ENCODE assay signal across 8 mouse cellular contexts in the genomic region with DNA sequence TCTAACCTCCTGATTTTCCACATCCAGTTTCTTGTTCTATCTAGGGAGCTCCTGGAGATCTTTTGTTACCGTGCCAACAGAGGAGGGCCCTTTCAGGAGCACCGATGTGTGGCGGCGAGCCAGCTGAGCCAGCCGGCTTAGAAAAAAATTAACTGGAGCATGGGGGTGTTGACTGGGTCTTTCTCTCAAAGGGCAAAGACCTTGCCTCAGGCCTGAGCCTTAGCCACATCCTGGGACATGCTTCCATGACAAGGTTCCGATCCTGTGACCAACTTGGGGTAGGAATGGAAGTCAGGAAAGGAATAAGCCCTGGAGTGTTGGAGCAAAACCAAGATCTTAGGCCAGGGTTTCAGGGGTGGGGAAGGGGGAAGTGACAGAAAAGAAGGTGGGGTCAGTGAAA. TPM values are rescaled to one million over a fixed set of nuclear protein-coding genes. Genes with fewer than 3 reads are reported as not detected.
DNase-seq lines count a peak whose midpoint lies in the region; ATAC-seq lines count a peak whose summit lies in the region.

No protein-coding gene starts in this region.

- no peaks in the 10 kb centered on the region for H3K36me3 ChIP-seq in embryonic facial prominence, embryonic 14.5 days (ENCODE audit: control insufficient read depth, insufficient read depth, low read length)
- no peaks in the 10 kb centered on the region for H3K36me3 ChIP-seq in midbrain, embryonic 15.5 days (replicated peaks)

- no peak for ATAC-seq in embryonic facial prominence, embryonic 14.5 days (ENCODE audit: low read depth)
- ATAC-seq in midbrain, embryonic 15.5 days (replicated peaks), result no peak

- H3K9me3 ChIP-seq in embryonic facial prominence, embryonic 14.5 days (ENCODE audit: control insufficient read depth, low read length), result no peaks in the 10 kb centered on the region
- H3K9me3 ChIP-seq in midbrain, embryonic 15.5 days, result no peaks in the 10 kb centered on the region

- peak; percentile 43 to 64 for DNase-seq in layer of hippocampus, postnatal 10 days (ENCODE audit: low spot score in 2 of 2)
- DNase-seq in layer of hippocampus, adult 8-10 months (ENCODE audit: low spot score in 2 of 2), result no peak
- DNase-seq in embryonic facial prominence, embryonic 14.5 days (ENCODE audit: low spot score), result peak; percentile 75
- peak; percentile 97 for DNase-seq in kidney, adult 11 months
- no peak for DNase-seq in cerebellum, adult 9-11 months
- no peak for DNase-seq in adrenal gland, adult 18-20 months (ENCODE audit: low spot score in 2 of 2)
- DNase-seq in thymus, postnatal 14 days, result no peak

- no peak overlapping the region for H3K27ac ChIP-seq in embryonic facial prominence, embryonic 14.5 days (replicated peaks; ENCODE audit: low read depth, low read length)
- H3K27ac ChIP-seq in midbrain, embryonic 15.5 days, result peak overlapping the region; percentile 36; the same call in 1 of the 2 replicates

- peak overlapping the region; percentile 17; the same call in 1 of the 2 replicates for H3K4me2 ChIP-seq in embryonic facial prominence, embryonic 14.5 days (ENCODE audit: low read depth, low read length)
- peak overlapping the region; percentile 76 for H3K4me2 ChIP-seq in midbrain, embryonic 15.5 days

- H3K4me1 ChIP-seq in embryonic facial prominence, embryonic 14.5 days (ENCODE audit: control insufficient read depth, insufficient read depth, low read length), result peaks cover 21% of the 10 kb centered on the region
- peaks cover 73% of the 10 kb centered on the region for H3K4me1 ChIP-seq in midbrain, embryonic 15.5 days

- WGBS in embryonic facial prominence, embryonic 14.5 days, result 23% methylated on average over 6 of the region's 6 CpGs
- 14% methylated on average over 6 of the region's 6 CpGs for WGBS in midbrain, embryonic 15.5 days

- H3K9ac ChIP-seq in embryonic facial prominence, embryonic 14.5 days (ENCODE audit: low read depth, low read length), result no peak overlapping the region
- no peak overlapping the region for H3K9ac ChIP-seq in midbrain, embryonic 15.5 days

- H3K4me3 ChIP-seq in embryonic facial prominence, embryonic 14.5 days (ENCODE audit: low read depth, low read length), result no peak overlapping the region
- H3K4me3 ChIP-seq in midbrain, embryonic 15.5 days, result no peak overlapping the region

- H3K27me3 ChIP-seq in embryonic facial prominence, embryonic 14.5 days (replicated peaks; ENCODE audit: control insufficient read depth, insufficient read depth, low read length), result peaks cover 15% of the 10 kb centered on the region
- no peaks in the 10 kb centered on the region for H3K27me3 ChIP-seq in midbrain, embryonic 15.5 days (replicated peaks)

RNA-seq across cellular contexts. Expression of a gene that starts 2.9 kb away (rescaled TPM):
- 1 to 10 TPM; 7.9 to 9.9 TPM for total RNA-seq in layer of hippocampus, postnatal 10 days (2021)
- 1 to 10 TPM; 3.2 to 6.0 (median 4.1) TPM for total RNA-seq in layer of hippocampus, adult 8-10 months (2022)
- polyA plus RNA-seq in embryonic facial prominence, embryonic 14.5 days (2014; fragmentation: Nextera tagmentation; extraction: Ambion mirVana), result 12.6 and 15.0 TPM in 2 replicates
- polyA plus RNA-seq in midbrain, embryonic 15.5 days (2015; fragmentation: Nextera tagmentation; extraction: Ambion mirVana), result 31.7 and 39.0 TPM in 2 replicates
- total RNA-seq in adrenal gland, adult 18-20 months (2021), result 1 to 10 TPM in 1 of 2 experiments, under 1 TPM in 1; 0.45 to 1.1 TPM

Comparison
In these comparisons a context has a peak if more than half of its experiments do, and no peak if none do; other contexts are left out.
1. DNase-seq: peak in layer of hippocampus, postnatal 10 days (2 of 2), embryonic facial prominence, embryonic 14.5 days (single experiment) and kidney, adult 11 months (single experiment); none in layer of hippocampus, adult 8-10 months (0 of 2), cerebellum, adult 9-11 months (single experiment), adrenal gland, adult 18-20 months (0 of 2) and thymus, postnatal 14 days (single experiment).